Mouse (Mus musculus) thymus, adult 2 months (tissue): ENCODE data around the gene Mesd.

Source experiments
- CTCF ChIP-seq: fragments of 200-500 bp; IDR thresholded peaks from 2 replicates; pipeline ENCODE4 v1.5.1; 2012; ENCODE audit warnings: mild to moderate bottlenecking, control low read depth, low read length, moderate library complexity, borderline replicate concordance; ENCODE audit not compliant: control insufficient read depth, poor library complexity, insufficient read depth; ENCODE audit errors: extremely low read depth
- POLR2A ChIP-seq: fragments of 200-500 bp; IDR thresholded peaks from 2 replicates; pipeline ENCODE4 v1.6.1; 2012; ENCODE audit warnings: mild to moderate bottlenecking, low read length, control low read depth, moderate library complexity; ENCODE audit not compliant: control insufficient read depth, poor library complexity, insufficient read depth; ENCODE audit errors: extremely low read depth

- no peak for TF ChIP-seq CTCF
- TF ChIP-seq POLR2A = no peak
Observed at GRCm38 (mm10) chr7:83902296-83903145, 18.3 kb downstream of the Mesd start.
